Mouse (Mus musculus): ENCODE results near the gene Fam217a. TPM values are rescaled to one million over a fixed set of nuclear protein-coding genes. Genes with fewer than 3 reads are reported as not detected.
"Not testable (repeated sequence)": the region's sequence is repeated elsewhere in the genome, so short reads cannot be mapped to it uniquely, and the experiment has no call there.

Gene Fam217a
- polyA plus RNA-seq, 1 experiment, result not detected

GRCm38 (mm10) chr13:34956901-34957300 is 32.8 kb upstream of the Fam217a start:
- no peaks in the 10 kb centered on the region for H3K27me3 ChIP-seq (ENCODE audit: control insufficient read depth)
- no peaks in the 10 kb centered on the region for H3K9me3 ChIP-seq (ENCODE audit: control insufficient read depth, low read length)
- H3K4me1 ChIP-seq (ENCODE audit: control insufficient read depth), result no peaks in the 10 kb centered on the region
- TF ChIP-seq GATA1 (IDR thresholded peaks at IDR 0.05; ENCODE audit: low read length) (no peak), TAL1 (IDR thresholded peaks at IDR 0.05; ENCODE audit: low read length) (no peak)
- no peak overlapping the region for H3K4me3 ChIP-seq (replicated peaks)
- H3K36me3 ChIP-seq (ENCODE audit: control insufficient read depth), result no peaks in the 10 kb centered on the region

DNA sequence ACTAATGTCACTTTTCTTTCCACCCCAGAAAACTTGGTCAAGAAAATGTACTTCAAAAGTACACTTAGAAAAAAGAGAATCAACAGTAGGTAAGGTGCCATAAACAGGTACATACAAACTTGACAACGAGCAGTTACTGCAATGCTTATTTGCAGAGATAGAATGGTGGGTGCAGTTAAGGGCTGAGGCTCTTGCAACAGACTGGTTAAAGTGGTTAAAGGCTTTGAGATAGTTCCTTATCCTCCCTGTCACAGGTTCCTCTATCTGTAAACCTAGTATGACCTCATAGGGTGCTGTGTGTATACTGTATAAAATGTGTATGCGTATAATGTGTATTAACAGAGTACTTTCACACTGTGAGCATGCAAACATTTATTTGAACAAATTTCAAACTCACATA is 27.3 kb upstream of the Fam217a start:
- not testable (repeated sequence) for H3K4me1 ChIP-seq (ENCODE audit: control insufficient read depth); H3K36me3 ChIP-seq (ENCODE audit: control insufficient read depth); H3K27me3 ChIP-seq (ENCODE audit: control insufficient read depth); H3K4me3 ChIP-seq (replicated peaks); H3K9me3 ChIP-seq (ENCODE audit: control insufficient read depth, low read length)

GRCm38 (mm10) chr13:34942370-34942769 is 18.3 kb upstream of the Fam217a start:
- no peak for TF ChIP-seq TAL1 (IDR thresholded peaks at IDR 0.05; ENCODE audit: low read length)
- no peak for TF ChIP-seq GATA1 (IDR thresholded peaks at IDR 0.05; ENCODE audit: low read length)
- Histone ChIP-seq H3K9me3 (ENCODE audit: control insufficient read depth, low read length) (no peaks in the 10 kb centered on the region), H3K4me1 (ENCODE audit: control insufficient read depth) (no peaks in the 10 kb centered on the region), H3K36me3 (ENCODE audit: control insufficient read depth) (no peaks in the 10 kb centered on the region), H3K27me3 (ENCODE audit: control insufficient read depth) (no peaks in the 10 kb centered on the region), H3K4me3 (replicated peaks) (no peak overlapping the region)

- H3K27me3 ChIP-seq (ENCODE audit: control insufficient read depth), result no peaks in the 10 kb centered on the region
- no peaks in the 10 kb centered on the region for H3K9me3 ChIP-seq (ENCODE audit: control insufficient read depth, low read length)
- no peak overlapping the region for H3K4me3 ChIP-seq (replicated peaks)
- TF ChIP-seq GATA1 (IDR thresholded peaks at IDR 0.05; ENCODE audit: low read length) (no peak), TAL1 (IDR thresholded peaks at IDR 0.05; ENCODE audit: low read length) (no peak)
- H3K36me3 ChIP-seq (ENCODE audit: control insufficient read depth), result no peaks in the 10 kb centered on the region
- H3K4me1 ChIP-seq (ENCODE audit: control insufficient read depth), result no peaks in the 10 kb centered on the region
These were observed 11.0 kb upstream of the Fam217a start for GRCm38 (mm10) chr13:34934931-34935644.

- H3K9me3 ChIP-seq (ENCODE audit: control insufficient read depth, low read length), result no peaks in the 10 kb centered on the region
- H3K27me3 ChIP-seq (ENCODE audit: control insufficient read depth), result peaks cover 22% of the 10 kb centered on the region
- H3K4me1 ChIP-seq (ENCODE audit: control insufficient read depth), result no peaks in the 10 kb centered on the region
- TF ChIP-seq GATA1 (IDR thresholded peaks at IDR 0.05; ENCODE audit: low read length) (no peak), TAL1 (IDR thresholded peaks at IDR 0.05; ENCODE audit: low read length) (no peak)
- H3K36me3 ChIP-seq (ENCODE audit: control insufficient read depth), result no peaks in the 10 kb centered on the region
- no peak overlapping the region for H3K4me3 ChIP-seq (replicated peaks)
These were observed 7.5 kb downstream of the Fam217a start for GRCm38 (mm10) chr13:34916520-34917167.

- Histone ChIP-seq H3K9me3 (ENCODE audit: control insufficient read depth, low read length) (no peaks in the 10 kb centered on the region), H3K4me3 (replicated peaks) (no peak overlapping the region), H3K4me1 (ENCODE audit: control insufficient read depth) (no peaks in the 10 kb centered on the region), H3K36me3 (ENCODE audit: control insufficient read depth) (no peaks in the 10 kb centered on the region), H3K27me3 (ENCODE audit: control insufficient read depth) (peaks cover 22% of the 10 kb centered on the region)
- no peak for TF ChIP-seq GATA1 (IDR thresholded peaks at IDR 0.05; ENCODE audit: low read length)
- no peak for TF ChIP-seq TAL1 (IDR thresholded peaks at IDR 0.05; ENCODE audit: low read length)
These were observed 9.5 kb downstream of the Fam217a start for GRCm38 (mm10) chr13:34914614-34915013.

- no peaks in the 10 kb centered on the region for H3K4me1 ChIP-seq (ENCODE audit: control insufficient read depth)
These were observed 31.2 kb downstream of the Fam217a start for GRCm38 (mm10) chr13:34892871-34893270.

GRCm38 (mm10) chr13:34876481-34876880 is 47.6 kb downstream of the Fam217a start:
- Histone ChIP-seq H3K9me3 (ENCODE audit: control insufficient read depth, low read length) (no peaks in the 10 kb centered on the region), H3K27me3 (ENCODE audit: control insufficient read depth) (no peaks in the 10 kb centered on the region), H3K4me3 (replicated peaks) (peak overlapping the region; percentile 99), H3K4me1 (ENCODE audit: control insufficient read depth) (peaks cover 48% of the 10 kb centered on the region), H3K36me3 (ENCODE audit: control insufficient read depth) (peaks cover 29% of the 10 kb centered on the region)
- TF ChIP-seq GATA1 (IDR thresholded peaks at IDR 0.05; ENCODE audit: low read length), result no peak
- TF ChIP-seq TAL1 (IDR thresholded peaks at IDR 0.05; ENCODE audit: low read length), result no peak

More at GRCm38 (mm10) chr13:34892871-34893270, 31.2 kb downstream of the Fam217a start:
- Histone ChIP-seq H3K36me3 (ENCODE audit: control insufficient read depth) (peaks cover 100% of the 10 kb centered on the region), H3K4me3 (replicated peaks) (no peak overlapping the region), H3K27me3 (ENCODE audit: control insufficient read depth) (no peaks in the 10 kb centered on the region), H3K9me3 (ENCODE audit: control insufficient read depth, low read length) (no peaks in the 10 kb centered on the region)
- TF ChIP-seq TAL1 (IDR thresholded peaks at IDR 0.05; ENCODE audit: low read length) (no peak), GATA1 (IDR thresholded peaks at IDR 0.05; ENCODE audit: low read length) (no peak)

GRCm38 (mm10) chr13:34875741-34876445 is 48.2 kb downstream of the Fam217a start:
- Histone ChIP-seq H3K4me1 (ENCODE audit: control insufficient read depth) (peaks cover 45% of the 10 kb centered on the region), H3K36me3 (ENCODE audit: control insufficient read depth) (peaks cover 23% of the 10 kb centered on the region), H3K4me3 (replicated peaks) (peak overlapping the region; percentile 99), H3K27me3 (ENCODE audit: control insufficient read depth) (no peaks in the 10 kb centered on the region), H3K9me3 (ENCODE audit: control insufficient read depth, low read length) (no peaks in the 10 kb centered on the region)
- TF ChIP-seq GATA1 (IDR thresholded peaks at IDR 0.05; ENCODE audit: low read length), result no peak
- TF ChIP-seq TAL1 (IDR thresholded peaks at IDR 0.05; ENCODE audit: low read length), result no peak
